Mouse (Mus musculus): ENCODE data around the gene Nfasc. TPM values are rescaled to one million over a fixed set of nuclear protein-coding genes. Genes with fewer than 3 reads are reported as not detected.

Nfasc gene
- polyA plus RNA-seq, 1 experiment from 2014 or later: 26.9 TPM

DNA sequence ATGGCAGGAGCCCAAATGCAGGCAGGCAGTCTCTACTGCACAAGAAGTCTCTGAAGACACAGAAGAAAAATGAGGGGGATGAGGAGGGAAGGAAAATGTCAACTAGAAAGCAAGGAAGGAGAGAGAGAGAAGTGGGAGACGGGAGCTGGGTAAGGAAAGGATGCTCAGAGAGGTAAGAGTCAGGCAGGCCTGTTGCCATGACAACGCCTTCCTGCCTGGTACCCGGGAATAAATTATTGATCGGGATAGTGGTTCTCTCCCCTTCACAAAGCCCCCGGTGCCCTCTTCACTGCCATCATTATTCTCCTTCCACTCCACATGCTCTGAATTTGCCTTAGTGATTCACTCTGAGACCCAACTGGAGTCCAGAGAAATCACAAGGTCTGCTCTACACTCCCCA is 23.4 kb downstream of the Nfasc start:
- no peak overlapping the region for H3K4me3 ChIP-seq (ENCODE audit: low read depth, low read length)
- H3K9me3 ChIP-seq (replicated peaks; ENCODE audit: control insufficient read depth, low read length): no peaks in the 10 kb centered on the region
- H3K4me1 ChIP-seq (ENCODE audit: control insufficient read depth, insufficient read depth, low read length): no peaks in the 10 kb centered on the region; the same call in 1 of the 2 replicates
- H3K27me3 ChIP-seq (replicated peaks; ENCODE audit: control insufficient read depth, insufficient read depth, low read length): no peaks in the 10 kb centered on the region
- 54% methylated on average over 5 of the region's 5 CpGs for WGBS
- H3K9ac ChIP-seq (ENCODE audit: low read length): no peak overlapping the region
- ATAC-seq (peak; percentile 64), DNase-seq (ENCODE audit: low spot score) (peak; percentile 67)
- H3K4me2 ChIP-seq (ENCODE audit: low read length): no peak overlapping the region
- H3K27ac ChIP-seq (ENCODE audit: low read depth, low read length): no peak overlapping the region
- H3K36me3 ChIP-seq (ENCODE audit: control insufficient read depth, insufficient read depth, low read length): no peaks in the 10 kb centered on the region

DNA sequence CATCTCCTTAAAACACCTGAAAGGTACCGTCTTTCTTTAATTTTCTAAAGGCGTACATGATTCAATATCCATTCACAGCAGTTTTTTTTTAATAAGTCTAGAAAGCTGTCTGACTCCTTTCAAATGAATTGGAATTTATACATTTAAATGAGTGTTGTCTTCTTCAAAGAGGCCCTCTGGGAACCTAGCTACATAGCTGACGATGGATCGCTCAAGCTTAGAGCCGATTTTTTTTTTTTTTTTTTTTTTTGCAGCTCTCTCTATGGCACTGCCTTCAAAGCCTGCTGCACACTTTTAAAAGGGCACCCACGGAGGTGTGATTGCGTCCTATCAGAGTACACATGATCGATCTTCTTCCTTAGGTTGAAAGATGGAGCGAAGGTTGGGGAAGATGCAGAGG is 26.6 kb downstream of the Nfasc start:
- H3K27ac ChIP-seq (ENCODE audit: low read depth, low read length): no peak overlapping the region; the same call in 1 of the 2 replicates
- no peak overlapping the region for H3K4me2 ChIP-seq (ENCODE audit: low read length)
- no peaks in the 10 kb centered on the region for H3K9me3 ChIP-seq (replicated peaks; ENCODE audit: control insufficient read depth, low read length)
- no peak overlapping the region for H3K9ac ChIP-seq (ENCODE audit: low read length)
- no peaks in the 10 kb centered on the region; the same call in 1 of the 2 replicates for H3K4me1 ChIP-seq (ENCODE audit: control insufficient read depth, insufficient read depth, low read length)
- no peak overlapping the region for H3K4me3 ChIP-seq (ENCODE audit: low read depth, low read length)
- no peaks in the 10 kb centered on the region for H3K27me3 ChIP-seq (replicated peaks; ENCODE audit: control insufficient read depth, insufficient read depth, low read length)
- DNase-seq (ENCODE audit: low spot score) (peak; percentile 36), ATAC-seq (no peak)
- no peaks in the 10 kb centered on the region for H3K36me3 ChIP-seq (ENCODE audit: control insufficient read depth, insufficient read depth, low read length)
- WGBS: 79% methylated on average over 9 of the region's 9 CpGs

DNA sequence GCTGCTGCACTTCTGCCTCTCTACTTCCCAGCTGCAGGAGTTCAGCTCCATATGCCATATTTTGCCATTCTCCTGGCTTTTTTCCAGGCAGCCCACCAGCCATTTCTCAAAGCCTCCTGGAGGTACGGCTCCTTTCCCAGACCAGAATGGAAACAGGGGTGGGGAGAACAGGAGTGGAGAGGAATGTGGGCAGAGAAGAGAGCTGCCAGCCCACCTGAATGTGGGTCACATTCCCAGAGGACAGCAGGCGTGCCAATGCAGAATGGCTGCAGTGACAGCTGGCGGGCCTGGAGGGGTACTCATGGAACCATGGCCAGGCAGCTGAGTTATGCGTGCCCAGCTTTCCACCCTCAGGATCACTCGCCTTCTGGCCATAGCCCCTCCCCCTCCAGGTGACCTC is 32.2 kb downstream of the Nfasc start:
- Histone ChIP-seq H3K4me3 (ENCODE audit: low read depth, low read length) (no peak overlapping the region), H3K27ac (ENCODE audit: low read depth, low read length) (peak overlapping the region; percentile 33; the same call in 1 of the 2 replicates), H3K4me2 (ENCODE audit: low read length) (no peak overlapping the region), H3K4me1 (ENCODE audit: control insufficient read depth, insufficient read depth, low read length) (peaks cover 15% of the 10 kb centered on the region), H3K36me3 (ENCODE audit: control insufficient read depth, insufficient read depth, low read length) (no peaks in the 10 kb centered on the region), H3K27me3 (replicated peaks; ENCODE audit: control insufficient read depth, insufficient read depth, low read length) (no peaks in the 10 kb centered on the region), H3K9me3 (replicated peaks; ENCODE audit: control insufficient read depth, low read length) (no peaks in the 10 kb centered on the region), H3K9ac (ENCODE audit: low read length) (no peak overlapping the region)
- DNase-seq (ENCODE audit: low spot score) (peak; percentile 37), ATAC-seq (peak; percentile 13; the same call in 1 of the 2 replicates)
- 50% methylated on average over 5 of the region's 5 CpGs for WGBS

DNA sequence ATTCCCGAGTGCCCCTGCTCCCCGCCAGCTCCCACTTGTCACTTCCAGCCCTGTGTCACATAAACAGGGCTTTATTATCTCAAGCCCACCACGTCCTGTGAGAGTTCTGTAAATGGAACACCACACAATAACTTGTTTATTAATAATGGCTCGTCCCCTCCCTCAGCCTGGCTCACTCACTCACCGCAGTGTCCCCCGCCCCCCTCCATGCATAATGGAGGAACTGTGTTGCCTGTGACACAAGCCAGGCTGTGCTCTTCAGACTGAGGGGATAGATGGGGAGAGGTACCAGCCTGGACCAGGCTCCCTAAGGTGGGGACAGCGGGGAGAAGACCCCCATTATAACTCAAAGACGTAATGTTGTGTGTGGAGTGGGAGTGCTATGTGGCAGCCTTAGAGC is 34.3 kb downstream of the Nfasc start:
- no peak for ATAC-seq
- no peaks in the 10 kb centered on the region for H3K27me3 ChIP-seq (replicated peaks; ENCODE audit: control insufficient read depth, insufficient read depth, low read length)
- peaks cover 25% of the 10 kb centered on the region for H3K4me1 ChIP-seq (ENCODE audit: control insufficient read depth, insufficient read depth, low read length)
- H3K9me3 ChIP-seq (replicated peaks; ENCODE audit: control insufficient read depth, low read length): no peaks in the 10 kb centered on the region
- H3K9ac ChIP-seq (ENCODE audit: low read length): 0 out of 2 replicates have a peak overlapping the region, but pooled peaks have one; percentile 17
- H3K27ac ChIP-seq (ENCODE audit: low read depth, low read length): 0 out of 2 replicates have a peak overlapping the region, but pooled peaks have one; percentile 9
- no peaks in the 10 kb centered on the region for H3K36me3 ChIP-seq (ENCODE audit: control insufficient read depth, insufficient read depth, low read length)
- 54% methylated on average over 8 of the region's 8 CpGs for WGBS
- no peak for DNase-seq (ENCODE audit: low spot score)
- H3K4me3 ChIP-seq (ENCODE audit: low read depth, low read length): no peak overlapping the region
- no peak overlapping the region for H3K4me2 ChIP-seq (ENCODE audit: low read length)

DNA sequence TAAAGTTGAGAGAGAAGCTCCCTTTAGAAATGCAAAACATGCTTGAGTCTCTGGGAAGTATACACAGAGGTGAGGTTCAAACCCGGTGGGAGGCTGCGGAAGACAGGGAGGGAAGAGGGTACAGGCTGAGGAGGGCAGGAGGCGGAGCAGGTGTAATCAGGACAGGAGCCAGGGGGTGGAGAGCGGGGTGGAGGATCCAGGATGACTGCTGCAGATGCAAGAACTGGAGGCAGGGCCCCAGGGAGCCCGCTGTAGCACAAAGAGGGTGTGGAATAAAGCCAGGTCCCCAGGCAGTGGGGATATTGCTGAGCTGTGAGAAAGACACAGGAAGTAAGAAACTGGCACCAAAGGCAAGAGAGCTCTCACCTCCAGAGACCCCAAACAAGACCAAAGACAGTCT is 38.1 kb downstream of the Nfasc start:
- 22% methylated on average over 5 of the region's 5 CpGs for WGBS
- H3K27me3 ChIP-seq (replicated peaks; ENCODE audit: control insufficient read depth, insufficient read depth, low read length): no peaks in the 10 kb centered on the region
- DNase-seq (ENCODE audit: low spot score) (no peak), ATAC-seq (no peak)
- no peak overlapping the region for H3K4me3 ChIP-seq (ENCODE audit: low read depth, low read length)
- H3K4me2 ChIP-seq (ENCODE audit: low read length): no peak overlapping the region
- no peaks in the 10 kb centered on the region for H3K9me3 ChIP-seq (replicated peaks; ENCODE audit: control insufficient read depth, low read length)
- peaks cover 18% of the 10 kb centered on the region for H3K4me1 ChIP-seq (ENCODE audit: control insufficient read depth, insufficient read depth, low read length)
- H3K27ac ChIP-seq (ENCODE audit: low read depth, low read length): no peak overlapping the region; the same call in 1 of the 2 replicates
- H3K36me3 ChIP-seq (ENCODE audit: control insufficient read depth, insufficient read depth, low read length): 0 out of 2 replicates have a peak, but pooled peaks cover 3% of the 10 kb centered on the region
- H3K9ac ChIP-seq (ENCODE audit: low read length): no peak overlapping the region; the same call in 1 of the 2 replicates

DNA sequence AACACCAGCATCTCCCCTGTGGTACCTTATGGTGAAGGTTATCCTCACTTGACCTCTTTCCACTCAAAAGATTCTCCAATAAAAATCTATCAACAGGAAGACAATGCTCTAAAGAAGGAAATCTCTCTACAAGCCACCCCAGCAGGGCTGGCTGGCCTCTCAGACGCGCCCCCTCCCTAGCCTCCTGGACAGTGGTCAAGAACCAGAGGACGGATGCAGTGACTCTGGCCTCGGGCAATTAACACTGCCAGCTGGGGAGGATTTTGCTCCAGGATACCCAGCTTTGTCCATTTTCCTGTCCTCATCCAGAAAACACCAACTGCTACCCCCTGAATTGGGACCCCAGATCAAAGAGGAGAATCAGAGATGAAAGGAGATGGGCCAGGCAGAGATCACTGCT is 44.7 kb downstream of the Nfasc start:
- Histone ChIP-seq H3K9ac (ENCODE audit: low read length) (no peak overlapping the region), H3K4me1 (ENCODE audit: control insufficient read depth, insufficient read depth, low read length) (peaks cover 14% of the 10 kb centered on the region), H3K4me3 (ENCODE audit: low read depth, low read length) (no peak overlapping the region), H3K9me3 (replicated peaks; ENCODE audit: control insufficient read depth, low read length) (no peaks in the 10 kb centered on the region), H3K27ac (ENCODE audit: low read depth, low read length) (peak overlapping the region; percentile 74), H3K4me2 (ENCODE audit: low read length) (no peak overlapping the region), H3K27me3 (replicated peaks; ENCODE audit: control insufficient read depth, insufficient read depth, low read length) (no peaks in the 10 kb centered on the region), H3K36me3 (ENCODE audit: control insufficient read depth, insufficient read depth, low read length) (no peaks in the 10 kb centered on the region)
- WGBS: 73% methylated on average over 4 of the region's 4 CpGs
- DNase-seq (ENCODE audit: low spot score): no peak
- no peak for ATAC-seq

DNA sequence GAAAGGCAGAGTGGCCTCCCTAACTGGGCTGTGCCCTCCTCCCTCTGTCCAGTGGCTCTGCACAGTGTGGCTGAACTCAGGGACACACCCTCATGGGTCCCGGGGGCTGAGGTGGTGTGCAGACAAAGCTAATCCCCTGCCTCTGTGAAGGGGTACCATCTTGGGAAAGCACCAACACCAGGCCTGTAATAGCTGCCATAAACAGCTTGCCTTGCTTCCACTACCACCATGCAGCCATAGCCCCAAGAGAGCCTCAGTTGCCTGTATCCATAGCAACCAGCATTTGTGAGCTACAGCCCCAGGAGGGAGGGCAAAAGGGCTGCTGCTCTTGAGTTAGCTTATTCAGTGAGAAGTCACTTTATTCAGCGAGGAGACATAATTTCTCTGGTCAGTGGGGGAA is 45.4 kb downstream of the Nfasc start:
- peaks cover 14% of the 10 kb centered on the region for H3K4me1 ChIP-seq (ENCODE audit: control insufficient read depth, insufficient read depth, low read length)
- no peak overlapping the region for H3K9ac ChIP-seq (ENCODE audit: low read length)
- H3K9me3 ChIP-seq (replicated peaks; ENCODE audit: control insufficient read depth, low read length): no peaks in the 10 kb centered on the region
- 19% methylated on average over 2 of the region's 2 CpGs for WGBS
- ATAC-seq: peak; percentile 75
- peak overlapping the region; percentile 74 for H3K27ac ChIP-seq (ENCODE audit: low read depth, low read length)
- DNase-seq (ENCODE audit: low spot score): peak; percentile 77
- no peaks in the 10 kb centered on the region for H3K36me3 ChIP-seq (ENCODE audit: control insufficient read depth, insufficient read depth, low read length)
- no peak overlapping the region for H3K4me2 ChIP-seq (ENCODE audit: low read length)
- no peak overlapping the region for H3K4me3 ChIP-seq (ENCODE audit: low read depth, low read length)
- no peaks in the 10 kb centered on the region for H3K27me3 ChIP-seq (replicated peaks; ENCODE audit: control insufficient read depth, insufficient read depth, low read length)

DNA sequence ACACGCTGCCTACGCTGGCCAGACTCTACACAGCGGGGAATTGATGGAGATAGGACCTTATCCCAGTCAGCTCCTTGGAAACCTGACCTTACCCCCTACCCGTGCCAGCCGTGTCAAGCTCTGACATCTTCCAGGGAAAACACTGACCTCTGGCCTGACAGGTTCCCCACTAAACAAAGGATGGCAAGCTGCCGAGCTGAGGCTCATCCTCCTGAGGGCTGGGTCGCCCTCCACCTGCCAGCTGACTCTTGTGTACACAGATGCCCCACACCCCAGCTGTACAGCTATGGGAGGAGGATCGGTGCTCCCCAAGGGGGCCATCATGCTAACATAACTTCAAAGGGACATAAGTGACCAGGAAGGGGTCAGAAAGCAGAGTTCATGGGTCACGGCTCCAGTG is 47.6 kb downstream of the Nfasc start:
- ATAC-seq (no peak), DNase-seq (ENCODE audit: low spot score) (no peak)
- Histone ChIP-seq H3K9me3 (replicated peaks; ENCODE audit: control insufficient read depth, low read length) (no peaks in the 10 kb centered on the region), H3K4me2 (ENCODE audit: low read length) (no peak overlapping the region), H3K4me3 (ENCODE audit: low read depth, low read length) (no peak overlapping the region), H3K9ac (ENCODE audit: low read length) (no peak overlapping the region), H3K27ac (ENCODE audit: low read depth, low read length) (no peak overlapping the region), H3K27me3 (replicated peaks; ENCODE audit: control insufficient read depth, insufficient read depth, low read length) (no peaks in the 10 kb centered on the region), H3K36me3 (ENCODE audit: control insufficient read depth, insufficient read depth, low read length) (no peaks in the 10 kb centered on the region), H3K4me1 (ENCODE audit: control insufficient read depth, insufficient read depth, low read length) (peaks cover 17% of the 10 kb centered on the region)
- 72% methylated on average over 9 of the region's 9 CpGs for WGBS

DNA sequence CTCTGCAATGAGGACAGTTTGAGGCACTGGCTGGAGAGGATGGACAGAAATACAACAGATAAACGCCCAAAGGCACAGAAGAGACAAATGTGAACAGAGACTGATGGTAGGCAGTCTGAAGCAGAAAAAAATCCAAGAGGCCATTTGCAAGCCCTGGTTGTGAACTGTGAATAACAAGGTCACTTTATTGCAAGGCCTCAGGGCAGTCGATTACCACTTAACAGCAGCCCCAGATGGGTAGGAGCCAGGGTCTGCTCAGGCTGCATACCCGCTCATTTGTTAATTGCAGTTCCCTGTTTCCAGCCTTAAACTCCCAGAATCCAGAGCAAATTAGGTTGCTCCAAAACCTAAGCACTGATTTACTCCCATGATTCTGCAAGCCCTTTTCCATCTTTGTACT is 52.4 kb downstream of the Nfasc start:
- WGBS: 65% methylated on average over 3 of the region's 3 CpGs
- H3K27ac ChIP-seq (ENCODE audit: low read depth, low read length): peak overlapping the region; percentile 40; the same call in 1 of the 2 replicates
- DNase-seq (ENCODE audit: low spot score): peak; percentile 17

More for the DNA sequence above, 52.4 kb downstream of the Nfasc start:
- ATAC-seq: no peak
- no peaks in the 10 kb centered on the region for H3K27me3 ChIP-seq (replicated peaks; ENCODE audit: control insufficient read depth, insufficient read depth, low read length)
- H3K4me1 ChIP-seq (ENCODE audit: control insufficient read depth, insufficient read depth, low read length): peaks cover 3% of the 10 kb centered on the region; the same call in 1 of the 2 replicates
- H3K36me3 ChIP-seq (ENCODE audit: control insufficient read depth, insufficient read depth, low read length): no peaks in the 10 kb centered on the region
- no peaks in the 10 kb centered on the region for H3K9me3 ChIP-seq (replicated peaks; ENCODE audit: control insufficient read depth, low read length)
- no peak overlapping the region for H3K4me3 ChIP-seq (ENCODE audit: low read depth, low read length)
- no peak overlapping the region for H3K4me2 ChIP-seq (ENCODE audit: low read length)
- H3K9ac ChIP-seq (ENCODE audit: low read length): no peak overlapping the region
